ENCODE assay signal across 24 mouse cellular contexts in genomic region chr12:70650470-70650869, GRCm38 (mm10).
DNase-seq lines count a peak whose midpoint lies in the region; ATAC-seq and TF ChIP-seq lines count a peak whose summit lies in the region.
"Had no signal": no experiment of that assay in that cellular context is flagged by ENCODE, and none has a peak within 500 bp of the region (broad histone marks: within the 10 kb centered on the region; RNA-seq: fewer than 3 reads in every experiment).

No protein-coding gene starts in this region.

- H3K4me3 ChIP-seq in heart, embryonic 13.5 days: no peak overlapping the region
- no peak overlapping the region for H3K4me3 ChIP-seq in left cerebral cortex, adult 2 months
- H3K4me3 ChIP-seq: embryonic facial prominence, embryonic 15.5 days; erythroblast, embryonic 14.5 days; forebrain, embryonic 10.5 days; hindbrain, embryonic 10.5 days; intestine, embryonic 15.5 days had no signal

- intact Hi-C loops in left cerebral cortex, adult 2 months (cut with DNase I): no loop called here
- intact Hi-C loops in left cerebral cortex, postnatal 36 days (cut with DNase I): no loop called here

- no peak for TF ChIP-seq CTCF in left cerebral cortex, adult 2 months (IDR thresholded peaks at IDR 0.05)

- H3K4me2 ChIP-seq in heart, embryonic 13.5 days: no peak overlapping the region
- H3K4me2 ChIP-seq: embryonic facial prominence, embryonic 15.5 days; hindbrain, embryonic 14.5 days; intestine, embryonic 15.5 days had no signal

- 78% methylated on average over 4 of the region's 4 CpGs for WGBS in heart, embryonic 13.5 days

- ATAC-seq in frontal cortex, adult (ENCODE audit: low TSS enrichment): peak; percentile 57
- ATAC-seq in heart, embryonic 13.5 days (ENCODE audit: extremely low read depth, insufficient number of reproducible peaks, low FRiP score, low TSS enrichment): no peak
- ATAC-seq: CD4-positive, CD25-positive, alpha-beta regulatory T cell, adult 4 months; forebrain, embryonic 14.5 days; intestine, embryonic 15.5 days had no signal

- H3K27me3 ChIP-seq in heart, embryonic 13.5 days (replicated peaks): no peaks in the 10 kb centered on the region
- H3K27me3 ChIP-seq: embryonic facial prominence, embryonic 15.5 days; intestine, embryonic 15.5 days had no signal

- no peaks in the 10 kb centered on the region for H3K9me3 ChIP-seq in heart, embryonic 13.5 days
- H3K9me3 ChIP-seq: embryonic facial prominence, embryonic 15.5 days; forebrain, embryonic 10.5 days; hindbrain, embryonic 10.5 days; intestine, embryonic 15.5 days had no signal

- peaks cover 65% of the 10 kb centered on the region for H3K4me1 ChIP-seq in heart, embryonic 13.5 days
- H3K4me1 ChIP-seq: forebrain, embryonic 10.5 days; hindbrain, embryonic 10.5 days; intestine, embryonic 15.5 days had no signal

- no peaks in the 10 kb centered on the region for H3K36me3 ChIP-seq in heart, embryonic 13.5 days
- H3K36me3 ChIP-seq: embryonic facial prominence, embryonic 15.5 days; forebrain, embryonic 10.5 days; G1E; hindbrain, embryonic 10.5 days; intestine, embryonic 15.5 days had no signal

- peak overlapping the region; percentile 78 for H3K27ac ChIP-seq in heart, embryonic 13.5 days (replicated peaks)
- H3K27ac ChIP-seq in left cerebral cortex, adult 2 months: peak overlapping the region; percentile 2; the same call in 1 of the 2 replicates
- H3K27ac ChIP-seq: forebrain, embryonic 10.5 days; hindbrain, embryonic 10.5 days; hindbrain, embryonic 14.5 days; intestine, embryonic 15.5 days had no signal

- no peak overlapping the region for H3K9ac ChIP-seq in heart, embryonic 13.5 days
- H3K9ac ChIP-seq: embryonic facial prominence, embryonic 15.5 days; hindbrain, embryonic 14.5 days; intestine, embryonic 15.5 days had no signal

- no peak for DNase-seq in frontal cortex, postnatal 10 days (ENCODE audit: low spot score in 2 of 2)
- DNase-seq in heart, adult 18-20 months: no peak
- no peak for DNase-seq in left cerebral cortex, adult 2 months (ENCODE audit: extremely low spot score in 1 of 2, low spot score in 2 of 2)
- DNase-seq in left cerebral cortex, postnatal 36 days (ENCODE audit: low spot score in 2 of 2): no peak
- DNase-seq in urinary bladder, postnatal 10 days (ENCODE audit: low spot score): no peak
- DNase-seq: adrenal gland, postnatal 36 days; B cell, adult 2 months; cerebellum, adult 11 months; cerebellum, adult 8-10 months; cerebellum, postnatal 14 days; embryo, embryonic 11 days; gastrocnemius, postnatal 10 days; kidney, adult 8-10 months had no signal
